Mouse (Mus musculus): Measurements from ENCODE around the gene Tuba1a. TPM values are rescaled to one million over a fixed set of nuclear protein-coding genes. Genes with fewer than 3 reads are reported as not detected.

Gene Tuba1a
- total RNA-seq (2021): 1,000 to 10,000 TPM; 4,375 to 4,691 TPM

GRCm38 (mm10) chr15:98953401-98954356 lies at the start of gene Tuba1a, which contains the start of gene Gm49450:
Gene Tuba1a (minus strand): TSS chr15:98953703.
Gene Gm49450 (minus strand): TSS chr15:98953551.
- intact Hi-C loops (cut with DNase I): loop anchor here (1.0 to 2.0 kb wide), 4 partner anchors 17 to 39 kb away; partner anchors contain the start of gene Tuba1b

DNA sequence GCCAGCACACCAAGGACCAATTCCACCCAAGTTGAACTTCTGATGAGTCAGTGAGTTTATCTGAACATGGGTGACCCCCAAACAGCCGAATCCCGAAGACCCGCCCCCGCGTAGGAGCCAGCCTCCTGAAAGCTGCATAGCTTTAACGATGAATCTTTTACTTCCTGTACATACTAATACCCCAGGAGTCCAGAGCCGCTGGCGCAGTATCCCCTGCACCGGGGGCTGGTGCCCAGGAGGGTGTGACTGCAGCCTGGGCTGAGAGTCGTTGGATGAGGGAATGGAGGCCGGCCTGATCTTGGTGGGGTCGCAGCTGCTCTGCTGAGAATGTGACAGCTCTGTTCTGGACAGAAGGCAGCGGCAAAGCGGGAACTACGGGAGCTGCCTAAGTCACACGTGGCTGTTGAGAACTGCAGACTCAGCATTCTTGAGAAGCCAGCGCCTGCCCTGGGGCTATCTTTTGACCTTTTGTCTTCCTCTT lies 48.0 kb upstream of the Tuba1a start:
- intact Hi-C loops (cut with DNase I): no loop called here
- DNase-seq (ENCODE audit: extremely low spot score in 1 of 2, low spot score in 2 of 2): peak in 1 of 2 experiments; percentile 60

More at GRCm38 (mm10) chr15:98953401-98954356, at the start of gene Tuba1a, which contains the start of gene Gm49450:
- peak; percentile 96 to 97 for DNase-seq (ENCODE audit: extremely low spot score in 1 of 2, low spot score in 2 of 2)

GRCm38 (mm10) chr15:99000535-99001283 lies 47.2 kb upstream of the Tuba1a start:
- peak in 1 of 2 experiments; percentile 51 for DNase-seq (ENCODE audit: extremely low spot score in 1 of 2, low spot score in 2 of 2)

DNA sequence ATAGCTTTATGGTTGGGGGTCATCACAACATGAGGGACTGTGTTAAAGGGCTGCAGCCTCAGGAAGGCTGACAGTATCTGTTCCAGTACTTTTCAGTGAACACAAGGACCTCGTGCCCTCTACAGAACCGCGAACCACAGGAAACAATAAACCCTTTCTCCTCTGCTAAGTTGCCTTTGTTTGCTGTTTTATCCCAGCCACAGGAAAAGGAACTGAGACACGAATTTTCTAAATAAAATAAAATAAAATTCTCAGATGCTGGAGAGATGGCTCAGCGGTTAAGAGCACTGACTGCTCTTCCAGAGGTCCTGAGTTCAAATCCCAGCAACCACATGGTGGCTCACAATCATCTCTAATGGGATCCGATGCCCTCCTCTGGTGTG lies 45.3 kb upstream of the Tuba1a start:
- intact Hi-C loops (cut with DNase I): loop anchor here (5.0 kb wide), 1 partner anchor 106 kb away; the partner anchor contains the start of gene Rhebl1
- peak in 1 of 2 experiments; percentile 11 for DNase-seq (ENCODE audit: extremely low spot score in 1 of 2, low spot score in 2 of 2)

More at GRCm38 (mm10) chr15:99000535-99001283, 47.2 kb upstream of the Tuba1a start:
- intact Hi-C loops (cut with DNase I): no loop called here

DNA sequence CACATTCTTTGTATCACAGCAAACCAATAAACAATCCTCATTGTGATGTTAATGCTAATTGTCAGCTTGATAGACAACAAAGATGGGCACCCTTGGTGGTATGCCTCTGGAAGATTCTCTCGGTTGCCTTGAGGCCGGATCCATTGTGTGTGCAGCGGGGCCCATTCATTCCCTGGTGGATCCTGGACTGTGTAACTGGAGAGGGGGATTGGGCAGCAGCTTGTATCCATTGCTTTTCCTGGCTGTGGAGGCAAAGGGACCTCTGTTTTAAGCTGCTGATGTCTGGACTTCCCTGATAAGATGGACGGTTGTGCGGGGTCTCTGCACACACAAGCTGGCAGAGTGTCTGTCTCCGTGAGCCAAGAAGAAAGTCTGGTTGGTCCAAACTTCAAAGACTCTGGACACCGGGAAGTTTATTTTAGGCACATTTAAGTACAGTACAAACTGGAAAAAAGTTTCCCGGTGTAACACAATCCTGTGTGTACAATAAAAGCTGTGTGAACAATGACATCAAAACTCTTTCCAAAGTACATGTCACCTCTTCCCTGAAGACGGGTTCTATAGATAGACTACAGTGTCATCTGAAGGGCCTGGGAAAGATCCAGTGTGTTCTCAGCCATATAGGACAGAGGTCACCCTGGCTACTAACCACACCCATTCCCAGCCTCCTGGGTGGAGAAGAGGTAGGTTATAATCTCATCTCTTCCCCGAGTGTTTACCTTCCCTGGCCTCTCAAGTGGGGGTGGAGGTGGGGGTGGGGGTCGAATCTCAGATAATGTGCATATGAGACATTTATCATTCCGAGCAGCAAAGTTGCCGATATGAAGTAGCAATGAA lies 44.7 kb upstream of the Tuba1a start:
- intact Hi-C loops (cut with DNase I): loop anchor here (5.0 kb wide), 1 partner anchor 106 kb away; the partner anchor contains the start of gene Rhebl1
- DNase-seq (ENCODE audit: extremely low spot score in 1 of 2, low spot score in 2 of 2): peak in 1 of 2 experiments; percentile 17

- no peak for DNase-seq (ENCODE audit: extremely low spot score in 1 of 2, low spot score in 2 of 2)
- intact Hi-C loops (cut with DNase I): loop anchor here (5.0 kb wide), 1 partner anchor 105 kb away; the partner anchor contains the start of gene Rhebl1
These were observed 43.3 kb upstream of the Tuba1a start for GRCm38 (mm10) chr15:98996840-98997239.

- intact Hi-C loops (cut with DNase I): loop anchor here (5.0 kb wide), 1 partner anchor 103 kb away; the partner anchor contains the start of gene Rhebl1
- DNase-seq (ENCODE audit: extremely low spot score in 1 of 2, low spot score in 2 of 2): no peak
These were observed 41.5 kb upstream of the Tuba1a start for GRCm38 (mm10) chr15:98994957-98995520.

DNA sequence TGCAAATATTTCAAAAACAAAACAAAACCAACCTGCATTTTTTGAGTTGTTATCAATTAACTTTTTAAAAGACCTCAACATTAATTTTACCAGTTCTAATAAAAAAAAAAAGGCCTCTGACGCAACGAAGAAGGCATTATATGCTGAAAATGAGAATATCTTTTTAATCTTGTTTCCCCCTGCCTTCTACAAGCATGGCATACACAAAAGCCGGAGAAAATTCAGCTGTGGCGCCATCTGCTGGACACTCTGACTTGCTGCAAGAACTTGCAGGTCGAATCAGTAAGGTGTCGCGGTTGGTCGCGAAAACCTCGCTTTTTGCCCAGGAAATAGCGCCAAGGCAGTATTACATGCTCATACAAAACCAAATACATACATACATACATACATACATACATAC lies 40.4 kb upstream of the Tuba1a start:
- intact Hi-C loops (cut with DNase I): no loop called here

GRCm38 (mm10) chr15:98993093-98993793 lies 39.7 kb upstream of the Tuba1a start:
- peak; percentile 91 to 96 for DNase-seq (ENCODE audit: extremely low spot score in 1 of 2, low spot score in 2 of 2)
- intact Hi-C loops (cut with DNase I): no loop called here

More for the DNA sequence above, 40.4 kb upstream of the Tuba1a start:
- DNase-seq (ENCODE audit: extremely low spot score in 1 of 2, low spot score in 2 of 2): peak; percentile 87 to 91

- intact Hi-C loops (cut with DNase I): loop anchor here (1.0 kb wide), 2 partner anchors 39 to 58 kb away; partner anchors contain the start of genes Gm49450, Tuba1a and Tuba1b
- peak; percentile 62 to 87 for DNase-seq (ENCODE audit: extremely low spot score in 1 of 2, low spot score in 2 of 2)
These were observed 38.8 kb upstream of the Tuba1a start for GRCm38 (mm10) chr15:98992086-98992912.

DNA sequence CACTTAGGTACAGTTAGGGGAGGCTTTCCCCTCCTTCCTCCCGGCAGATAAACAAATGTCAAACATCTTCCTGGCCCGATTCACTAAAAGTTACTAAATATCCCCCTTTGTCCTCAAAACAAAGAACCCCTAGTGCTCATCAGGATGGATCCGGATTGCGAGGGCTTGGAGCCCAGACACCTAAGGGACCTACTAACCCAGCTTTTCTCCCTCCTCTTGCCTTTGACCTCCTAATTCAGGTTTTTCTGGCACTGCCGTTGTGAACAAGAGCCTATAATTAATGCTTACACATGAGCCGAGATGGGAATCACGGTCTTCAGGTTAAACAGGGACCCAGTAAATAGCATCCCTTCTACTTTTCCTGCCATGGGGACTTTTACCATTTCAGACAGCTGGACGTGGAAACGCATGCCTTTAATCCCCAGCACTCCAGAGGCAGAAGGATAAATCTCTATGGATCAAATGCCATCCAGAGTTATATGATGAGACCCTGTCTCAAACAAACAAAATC lies 38.1 kb upstream of the Tuba1a start:
- intact Hi-C loops (cut with DNase I): loop anchor here (1.0 kb wide), 2 partner anchors 38 to 57 kb away; partner anchors contain the start of genes Gm49450, Tuba1a and Tuba1b
- DNase-seq (ENCODE audit: extremely low spot score in 1 of 2, low spot score in 2 of 2): no peak

GRCm38 (mm10) chr15:98990669-98991539 lies 37.4 kb upstream of the Tuba1a start:
- DNase-seq (ENCODE audit: extremely low spot score in 1 of 2, low spot score in 2 of 2): peak in 1 of 2 experiments; percentile 70
- intact Hi-C loops (cut with DNase I): no loop called here

- no peak for DNase-seq (ENCODE audit: extremely low spot score in 1 of 2, low spot score in 2 of 2)
- intact Hi-C loops (cut with DNase I): no loop called here
These were observed 36.4 kb upstream of the Tuba1a start for GRCm38 (mm10) chr15:98989701-98990430.

DNA sequence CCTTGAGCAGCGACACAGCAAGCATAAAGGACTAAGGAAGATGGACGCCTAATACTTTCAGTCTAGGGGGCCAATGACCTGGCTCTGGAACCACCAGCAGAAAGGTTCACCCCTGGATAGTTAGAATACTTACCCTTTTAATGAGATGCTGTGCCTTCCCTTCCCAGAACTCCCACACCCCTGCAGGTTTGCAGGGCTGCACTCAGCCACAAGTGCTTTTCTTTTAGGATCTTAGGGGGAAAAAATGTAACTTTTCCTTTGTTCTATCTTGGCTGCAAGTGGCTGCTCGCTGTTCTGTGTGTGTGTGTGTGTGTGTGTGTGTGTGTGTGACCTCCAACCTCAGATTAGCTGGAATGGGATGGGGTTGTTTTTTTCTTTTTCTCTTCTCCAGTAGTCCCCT lies 35.3 kb upstream of the Tuba1a start:
- DNase-seq (ENCODE audit: extremely low spot score in 1 of 2, low spot score in 2 of 2): no peak
- intact Hi-C loops (cut with DNase I): no loop called here

Data from left cerebral cortex, postnatal 10 days (tissue).